Mouse (Mus musculus): Measurements from ENCODE around the gene Ccdc34.

GRCm38 (mm10) chr2:110017087-110017486 lies 530 bp upstream of the Ccdc34 start:
- TF ChIP-seq CTCF (IDR thresholded peaks at IDR 0.05; ENCODE audit: low read depth, low read length) (no peak), GATA1 (IDR thresholded peaks at IDR 0.05; ENCODE audit: borderline replicate concordance, low read length) (no peak), TAL1 (conservative IDR thresholded peaks at IDR 0.05; ENCODE audit: low read depth, low read length) (no peak), GATA2 (IDR thresholded peaks at IDR 0.05; ENCODE audit: borderline replicate concordance, low read depth, low read length) (no peak), POLR2AphosphoS5 (IDR thresholded peaks at IDR 0.05; ENCODE audit: insufficient replicate concordance, low read depth, low read length) (no peak)

All from G1E (cell line).